Mouse (Mus musculus): ENCODE data around the gene Ddb1.
A peak's percentile ranks its signal among the peaks of the same experiment; 100 is the strongest.
"Not testable (repeated sequence)": the region's sequence is repeated elsewhere in the genome, so short reads cannot be mapped to it uniquely, and the experiment has no call there.

Ddb1 gene

GRCm38 (mm10) chr19:10605293-10605900 lies at the start of gene Ddb1, which contains the start of gene Tkfc:
TSS of gene Ddb1 (plus strand) at chr19:10605327.
TSS of gene Tkfc (minus strand) at chr19:10605654.
- peak; percentile 99 for DNase-seq (ENCODE audit: low read depth, low spot score)

GRCm38 (mm10) chr19:10555624-10556510 lies 49.3 kb upstream of the Ddb1 start, which contains the start of gene Tmem216:
TSS of gene Tmem216 (minus strand) at chr19:10556238.
- DNase-seq (ENCODE audit: low read depth, low spot score) = peak; percentile 78

GRCm38 (mm10) chr19:10557001-10557400 lies 48.1 kb upstream of the Ddb1 start:
- no peak for DNase-seq (ENCODE audit: low read depth, low spot score)

- no peak for DNase-seq (ENCODE audit: low read depth, low spot score)
These were observed 47.7 kb upstream of the Ddb1 start for GRCm38 (mm10) chr19:10557430-10557829.

- DNase-seq (ENCODE audit: low read depth, low spot score) = not testable (repeated sequence)
These were observed 47.2 kb upstream of the Ddb1 start for GRCm38 (mm10) chr19:10557837-10558375.

- DNase-seq (ENCODE audit: low read depth, low spot score) = no peak
These were observed 45.0 kb upstream of the Ddb1 start for GRCm38 (mm10) chr19:10560108-10560507.

GRCm38 (mm10) chr19:10561558-10562314 lies 43.4 kb upstream of the Ddb1 start:
- peak; percentile 18 for DNase-seq (ENCODE audit: low read depth, low spot score)

GRCm38 (mm10) chr19:10562351-10562750 lies 42.8 kb upstream of the Ddb1 start:
- no peak for DNase-seq (ENCODE audit: low read depth, low spot score)

- no peak for DNase-seq (ENCODE audit: low read depth, low spot score)
These were observed 40.8 kb upstream of the Ddb1 start for GRCm38 (mm10) chr19:10564278-10564677.

- no peak for DNase-seq (ENCODE audit: low read depth, low spot score)
These were observed 39.9 kb upstream of the Ddb1 start for GRCm38 (mm10) chr19:10565217-10565616.

GRCm38 (mm10) chr19:10569627-10570026 lies 35.5 kb upstream of the Ddb1 start:
- DNase-seq (ENCODE audit: low read depth, low spot score) = no peak

- peak; percentile 94 for DNase-seq (ENCODE audit: low read depth, low spot score)
These were observed 28.2 kb upstream of the Ddb1 start, which contains the start of the genes Cyb561a3 and Tmem138 for GRCm38 (mm10) chr19:10576690-10577561. TSS of gene Cyb561a3 (plus strand) at chr19:10577172. TSS of gene Tmem138 (minus strand) at chr19:10577362.

GRCm38 (mm10) chr19:10580102-10580501 lies 25.0 kb upstream of the Ddb1 start:
- DNase-seq (ENCODE audit: low read depth, low spot score) = no peak

- DNase-seq (ENCODE audit: low read depth, low spot score) = no peak
These were observed 24.4 kb upstream of the Ddb1 start for GRCm38 (mm10) chr19:10580761-10581160.

GRCm38 (mm10) chr19:10581984-10582383 lies 23.1 kb upstream of the Ddb1 start:
- no peak for DNase-seq (ENCODE audit: low read depth, low spot score)

- no peak for DNase-seq (ENCODE audit: low read depth, low spot score)
These were observed 21.5 kb upstream of the Ddb1 start for GRCm38 (mm10) chr19:10583550-10584146.

GRCm38 (mm10) chr19:10585112-10585511 lies 20.0 kb upstream of the Ddb1 start:
- no peak for DNase-seq (ENCODE audit: low read depth, low spot score)

- no peak for DNase-seq (ENCODE audit: low read depth, low spot score)
These were observed 17.9 kb upstream of the Ddb1 start for GRCm38 (mm10) chr19:10587231-10587630.

- no peak for DNase-seq (ENCODE audit: low read depth, low spot score)
These were observed 15.8 kb upstream of the Ddb1 start for GRCm38 (mm10) chr19:10589127-10589857.

All from forelimb bud, embryonic 11.5 days (tissue).